Mouse (Mus musculus) T-cell, adult 66 days (primary cell): ENCODE measurements around the gene Defb11. TPM values are rescaled to one million over a fixed set of nuclear protein-coding genes. Genes with fewer than 3 reads are reported as not detected.

Experiments
- total RNA-seq, 2 experiments: library from RNA; stranded (reverse); gene quantifications; 3 replicates in 1 of 2; 4 replicates in 1 of 2; pipeline ENCODE4 v1.2.4; 2023

The Defb11 gene
- not detected for total RNA-seq

GRCm38 (mm10) chr8:21906290-21906689 lies at the start of gene Defb11:
Defb11 (minus strand) TSS chr8:21906412.

GRCm38 (mm10) chr8:21946462-21946861 lies 40.2 kb upstream of the Defb11 start, which contains the start of gene Defb13:
Defb13 (plus strand) TSS chr8:21946762.

GRCm38 (mm10) chr8:21938052-21938451 lies 31.8 kb upstream of the Defb11 start, which contains the start of gene Defb35:
Defb35 (plus strand) TSS chr8:21938352.

GRCm38 (mm10) chr8:21932610-21933009 lies 26.4 kb upstream of the Defb11 start, which contains the start of gene Defb15:
Defb15 (minus strand) TSS chr8:21932710.

GRCm38 (mm10) chr8:21885321-21885720 lies 20.9 kb downstream of the Defb11 start, which contains the start of gene Defb9:
Defb9 (minus strand) TSS chr8:21885421.

GRCm38 (mm10) chr8:21858586-21858985 lies 47.6 kb downstream of the Defb11 start, which contains the start of gene Defb10:
Defb10 (plus strand) TSS chr8:21858901.

Other genes starting within 250 kb of the Defb11 start
- not detected for gene Defa34, start 240.6 kb downstream of the Defb11 start, total RNA-seq
- not detected for gene AY761184, start 202.8 kb downstream of the Defb11 start, total RNA-seq
- not detected for gene Defa24, start 171.9 kb downstream of the Defb11 start, total RNA-seq
- gene Defb50, start 82.9 kb downstream of the Defb11 start, total RNA-seq, result not detected
- not detected for gene Defb2, start 66.5 kb downstream of the Defb11 start, total RNA-seq
- not detected for gene Defb10, start 47.5 kb downstream of the Defb11 start, total RNA-seq
- not detected for gene Defb9, start 21.0 kb downstream of the Defb11 start, total RNA-seq
- gene Defb15, start 26.3 kb upstream of the Defb11 start, total RNA-seq, result not detected
- not detected for gene Defb35, start 31.9 kb upstream of the Defb11 start, total RNA-seq
- not detected for gene Defb13, start 40.4 kb upstream of the Defb11 start, total RNA-seq
- not detected for gene Fam90a1a, start 52.3 kb upstream of the Defb11 start, total RNA-seq
- not detected for gene Ccdc70, start 63.4 kb upstream of the Defb11 start, total RNA-seq
- gene Atp7b, start 153.9 kb upstream of the Defb11 start, total RNA-seq, result under 1 TPM in 1 of 2 experiments, not detected in 1; 0.53 TPM
- gene Alg11, start 154.3 kb upstream of the Defb11 start, total RNA-seq, result 10 to 100 TPM; 22.5 to 24.1 TPM
- not detected for gene Nek5, start 218.6 kb upstream of the Defb11 start, total RNA-seq